Mouse (Mus musculus): ENCODE measurements around the gene Dtnb.

GRCm38 (mm10) chr12:3780931-3781471 is 208.8 kb downstream of the Dtnb start:
- TF ChIP-seq CTCF (IDR thresholded peaks at IDR 0.05; ENCODE audit: low read depth) = no peak
- no peak for TF ChIP-seq EP300 (IDR thresholded peaks at IDR 0.05; ENCODE audit: low read depth)

Data from heart, postnatal 0 days (tissue).